Mouse (Mus musculus) limb, embryonic 14.5 days (tissue): ENCODE results near the gene Akap6. TPM values are rescaled to one million over a fixed set of nuclear protein-coding genes. Genes with fewer than 3 reads are reported as not detected.

Experiments
- ATAC-seq: fragments of 200-750 bp; cut with Nextera tagmentation; 2 replicates; pipeline ENCODE4 v1.8.0; 2017; ENCODE audit warnings: low read depth, moderate number of reproducible peaks, moderate TSS enrichment; ENCODE audit not compliant: low FRiP score
- DNase-seq: peaks from one replicate; pipeline ENCODE4 v3.0.0-alpha.2; 2015; ENCODE audit warnings: low spot score
- H3K27ac ChIP-seq: fragments of 300-500 bp; sonication (generic); replicated peaks from 2 replicates; pipeline ENCODE4 v1.5.1; 2014; ENCODE audit warnings: low read depth, mild to moderate bottlenecking, low read length, moderate library complexity, mixed read lengths
- H3K27me3 ChIP-seq: fragments of 300-500 bp; sonication (generic); 2 replicates; pipeline ENCODE4 v1.6.1; 2014; ENCODE audit warnings: low read length, mixed read lengths; ENCODE audit not compliant: control insufficient read depth, insufficient read depth
- H3K36me3 ChIP-seq: fragments of 300-500 bp; sonication (generic); 2 replicates; pipeline ENCODE4 v1.6.1; 2014; ENCODE audit warnings: mild to moderate bottlenecking, low read length, moderate library complexity, mixed read lengths; ENCODE audit not compliant: control insufficient read depth, insufficient read depth
- H3K4me1 ChIP-seq: fragments of 300-500 bp; sonication (generic); 2 replicates; pipeline ENCODE4 v1.6.1; 2014; ENCODE audit warnings: antibody characterized with exemption, low read length, mixed read lengths; ENCODE audit not compliant: control insufficient read depth, insufficient read depth
- H3K4me2 ChIP-seq: fragments of 300-500 bp; sonication (generic); replicated peaks from 2 replicates; pipeline ENCODE4 v1.6.1; 2014; ENCODE audit warnings: low read depth, mild to moderate bottlenecking, low read length, moderate library complexity; ENCODE audit not compliant: severe bottlenecking
- H3K4me3 ChIP-seq: fragments of 300-500 bp; sonication (generic); replicated peaks from 2 replicates; pipeline ENCODE4 v1.5.1; 2014; ENCODE audit warnings: low read length
- H3K9ac ChIP-seq: fragments of 300-500 bp; sonication (generic); 2 replicates; pipeline ENCODE4 v1.6.1; 2014; ENCODE audit warnings: mild to moderate bottlenecking, low read depth, low read length, moderate library complexity; ENCODE audit not compliant: severe bottlenecking
- H3K9me3 ChIP-seq: fragments of 300-500 bp; sonication (generic); 2 replicates; pipeline ENCODE4 v1.6.1; 2016; ENCODE audit warnings: low read length; ENCODE audit not compliant: control insufficient read depth
- POLR2A ChIP-seq: fragments of 200-500 bp; IDR thresholded peaks from 2 replicates; pipeline ENCODE4 v1.8.0; 2012; ENCODE audit warnings: inconsistent platforms, mild to moderate bottlenecking, moderate library complexity, borderline replicate concordance; ENCODE audit not compliant: insufficient read depth, insufficient read length; ENCODE audit errors: extremely low read depth
- WGBS: fragments of 180-500 bp; shearing (Covaris S2); extraction: QIAGEN DNeasy Blood & Tissue Kit; methylation state at CpG from one replicate; pipeline ENCODE4 v1.1.7; 2014; 5-methylcytosine and 5-hydroxymethylcytosine counted together
- polyA plus RNA-seq, 2 experiments: library from polyadenylated mRNA; depleted of rRNA in 1 of 2; stranded (reverse) in 1 of 2; unstranded in 1 of 2; fragments of >200 nt; fragmentation: Nextera tagmentation in 1 of 2; extraction: Ambion mirVana in 1 of 2; gene quantifications; 2 replicates each; pipeline versions ENCODE4 v1.2.1 to v1.2.3; 2012 to 2014

Akap6 gene
- polyA plus RNA-seq, 2 experiments, result 1.2 to 1.6 TPM

DNA sequence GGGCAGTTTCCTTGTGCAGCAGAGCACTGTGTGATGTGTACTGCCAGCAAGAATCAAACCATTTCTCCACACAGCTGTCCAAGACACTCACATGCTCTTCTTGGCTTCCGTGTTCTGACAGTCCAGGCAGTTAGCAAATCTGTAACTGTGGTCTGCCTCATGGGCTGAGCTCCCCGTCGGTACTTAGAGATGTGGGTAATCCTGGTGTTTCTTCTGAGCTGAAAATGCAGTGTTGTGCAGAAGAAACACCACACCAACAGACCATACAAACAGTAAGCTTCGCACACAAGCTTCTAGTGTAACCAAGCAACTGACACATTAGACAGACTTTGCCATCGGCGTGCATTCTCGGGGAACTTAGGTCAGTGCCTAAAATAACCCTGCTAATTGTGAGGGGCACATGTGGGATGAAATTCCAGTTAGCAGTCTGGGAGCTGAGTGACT is 155.1 kb downstream of the Akap6 start:
- Histone ChIP-seq H3K4me3 (no peak overlapping the region), H3K27ac (no peak overlapping the region), H3K4me2 (no peak overlapping the region), H3K9me3 (no peaks in the 10 kb centered on the region), H3K27me3 (no peaks in the 10 kb centered on the region), H3K4me1 (no peaks in the 10 kb centered on the region), H3K36me3 (no peaks in the 10 kb centered on the region), H3K9ac (no peak overlapping the region)
- peak; percentile 76 for ATAC-seq
- WGBS, result 78% methylated on average over 7 of the region's 7 CpGs
- DNase-seq, result no peak
- TF ChIP-seq POLR2A, result no peak

DNA sequence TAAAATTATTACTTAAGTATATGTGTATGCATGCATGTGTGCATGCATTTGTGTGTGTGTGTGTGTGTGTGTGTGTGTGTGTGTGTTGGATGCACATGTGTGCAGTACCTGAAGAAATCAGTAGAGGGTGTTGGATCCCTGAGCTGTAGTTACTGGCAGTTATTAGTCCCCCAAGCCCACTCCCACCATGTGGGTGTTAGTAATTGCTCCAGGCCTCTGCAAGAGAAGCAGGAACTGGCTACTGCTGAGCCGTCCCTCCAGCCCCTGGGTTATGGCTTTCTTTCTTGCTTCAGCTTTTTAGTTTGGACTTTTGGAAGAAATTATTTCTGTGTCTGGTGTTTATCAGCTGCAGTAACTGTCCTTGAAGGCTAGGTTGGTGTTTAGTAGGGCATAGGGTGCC is 156.9 kb downstream of the Akap6 start:
- Histone ChIP-seq H3K9ac (no peak overlapping the region), H3K4me3 (no peak overlapping the region), H3K9me3 (no peaks in the 10 kb centered on the region), H3K4me2 (no peak overlapping the region), H3K27ac (no peak overlapping the region), H3K36me3 (no peaks in the 10 kb centered on the region), H3K4me1 (no peaks in the 10 kb centered on the region), H3K27me3 (no peaks in the 10 kb centered on the region)
- no peak for TF ChIP-seq POLR2A
- WGBS, result 25% methylated on average over 1 of the region's 1 CpGs
- DNase-seq (no peak), ATAC-seq (no peak)

DNA sequence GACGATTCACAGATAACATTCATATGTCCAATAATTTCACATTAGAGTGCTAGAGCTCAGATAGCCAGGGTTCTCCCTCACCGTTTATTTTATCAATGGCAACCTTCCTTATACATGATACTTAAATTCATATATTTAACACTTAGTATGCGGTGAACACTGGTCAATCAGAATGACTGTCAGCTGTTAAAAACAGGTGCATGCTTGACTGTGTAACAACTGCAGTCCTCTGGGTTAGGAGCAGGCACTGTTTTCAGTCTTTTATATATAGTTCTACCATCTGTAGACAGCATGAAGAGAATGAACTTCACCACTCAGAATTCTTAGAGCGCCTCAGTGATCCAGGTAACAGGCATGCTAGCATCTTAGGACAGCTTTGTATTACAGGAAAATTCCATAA is 158.1 kb downstream of the Akap6 start:
- no peak overlapping the region for H3K9ac ChIP-seq
- 84% methylated on average over 4 of the region's 4 CpGs for WGBS
- H3K36me3 ChIP-seq, result no peaks in the 10 kb centered on the region
- no peak for TF ChIP-seq POLR2A
- no peak for DNase-seq
- ATAC-seq, result no peak
- no peaks in the 10 kb centered on the region for H3K27me3 ChIP-seq
- no peak overlapping the region for H3K27ac ChIP-seq
- H3K9me3 ChIP-seq, result no peaks in the 10 kb centered on the region
- no peaks in the 10 kb centered on the region for H3K4me1 ChIP-seq
- H3K4me2 ChIP-seq, result no peak overlapping the region
- H3K4me3 ChIP-seq, result no peak overlapping the region

DNA sequence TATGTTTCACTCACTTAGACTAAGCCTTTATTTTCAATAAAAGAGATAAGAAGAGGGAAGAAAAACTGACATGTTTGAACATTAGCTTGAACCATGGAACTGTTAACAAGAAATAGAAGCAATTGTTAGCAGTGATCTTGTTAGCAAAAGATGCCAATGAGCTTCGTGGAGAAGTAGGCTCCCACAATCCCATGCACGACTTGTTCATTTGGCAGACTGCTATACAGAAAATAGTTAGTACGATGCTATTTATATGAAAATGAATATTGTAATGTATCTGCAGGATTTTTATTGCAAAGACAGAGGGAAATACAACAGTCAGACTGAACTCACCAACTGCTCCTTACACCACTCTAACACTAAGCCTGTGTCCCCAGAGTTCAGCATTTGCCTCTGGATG is 162.7 kb downstream of the Akap6 start:
- no peak for TF ChIP-seq POLR2A
- no peak for ATAC-seq

DNA sequence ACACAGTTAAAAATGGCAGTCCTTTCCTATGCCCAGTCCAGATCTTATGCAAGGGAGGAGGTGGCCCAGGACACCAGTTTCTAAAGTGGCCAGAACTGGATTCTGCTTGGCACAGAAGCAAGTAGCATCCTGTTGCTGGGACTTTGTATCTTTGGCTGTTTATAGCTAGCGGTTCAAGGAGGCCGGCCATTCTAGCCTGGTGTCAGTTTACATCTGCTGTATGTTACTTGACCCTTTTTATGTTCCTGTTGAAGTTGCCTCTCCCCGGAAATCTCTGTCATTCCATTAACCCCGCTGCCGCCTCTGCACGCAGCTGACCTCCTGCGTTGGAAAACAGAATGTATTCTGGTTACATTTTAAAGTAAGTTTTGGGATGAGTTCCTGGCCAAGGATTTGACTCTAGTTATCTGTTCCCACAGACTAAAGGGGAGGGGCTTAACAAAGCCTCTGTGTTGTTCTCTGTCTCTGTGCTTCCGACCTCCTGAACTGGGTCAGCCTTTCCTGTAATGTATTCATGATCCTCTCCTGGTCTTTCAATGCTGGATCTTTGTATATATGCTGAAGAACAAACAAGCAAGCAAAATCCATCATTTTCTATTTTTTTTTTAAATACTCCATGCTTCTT is 168.9 kb downstream of the Akap6 start:
- Histone ChIP-seq H3K4me3 (no peak overlapping the region), H3K36me3 (no peaks in the 10 kb centered on the region), H3K4me2 (0 out of 2 replicates have a peak overlapping the region, but pooled peaks have one; percentile 4), H3K9ac (no peak overlapping the region), H3K27me3 (no peaks in the 10 kb centered on the region), H3K9me3 (peaks cover 9% of the 10 kb centered on the region), H3K4me1 (no peaks in the 10 kb centered on the region), H3K27ac (no peak overlapping the region)
- peak; percentile 37 for DNase-seq
- WGBS, result 4% methylated on average over 8 of the region's 8 CpGs
- ATAC-seq, result peak; percentile 72; the same call in 1 of the 2 replicates
- no peak for TF ChIP-seq POLR2A

More for the DNA sequence above, 162.7 kb downstream of the Akap6 start:
- no peak for DNase-seq
- no peak overlapping the region for H3K9ac ChIP-seq
- no peak overlapping the region for H3K4me2 ChIP-seq
- no peaks in the 10 kb centered on the region for H3K27me3 ChIP-seq
- H3K4me1 ChIP-seq, result no peaks in the 10 kb centered on the region
- H3K36me3 ChIP-seq, result no peaks in the 10 kb centered on the region
- no peak overlapping the region for H3K27ac ChIP-seq
- H3K4me3 ChIP-seq, result no peak overlapping the region
- peaks cover 9% of the 10 kb centered on the region for H3K9me3 ChIP-seq
- 89% methylated on average over 3 of the region's 3 CpGs for WGBS
